Mouse (Mus musculus) hindbrain, embryonic 10.5 days (tissue): Measurements from ENCODE around the gene Mcidas. TPM values are rescaled to one million over a fixed set of nuclear protein-coding genes. Genes with fewer than 3 reads are reported as not detected.

Source experiments
- DNase-seq: peaks from one replicate; pipeline ENCODE4 v3.0.0-alpha.2; 2017; ENCODE audit warnings: low spot score
- H3K27ac ChIP-seq: fragments of 300-500 bp; sonication (generic); 2 replicates; pipeline ENCODE4 v1.5.1; 2016; ENCODE audit warnings: mild to moderate bottlenecking, moderate library complexity
- H3K27me3 ChIP-seq: fragments of 300-500 bp; sonication (generic); 2 replicates; pipeline ENCODE4 v1.6.1; 2016; ENCODE audit warnings: mild to moderate bottlenecking; ENCODE audit not compliant: poor library complexity, insufficient read depth, severe bottlenecking
- H3K36me3 ChIP-seq: fragments of 300-500 bp; sonication (generic); 2 replicates; pipeline ENCODE4 v1.6.1; 2016; ENCODE audit warnings: mild to moderate bottlenecking, moderate library complexity
- H3K4me1 ChIP-seq: fragments of 300-500 bp; sonication (generic); replicated peaks from 2 replicates; pipeline ENCODE4 v1.6.1; 2016; ENCODE audit warnings: mild to moderate bottlenecking
- H3K4me3 ChIP-seq: fragments of 300-500 bp; sonication (generic); 2 replicates; pipeline ENCODE4 v1.5.1; 2016; ENCODE audit warnings: mild to moderate bottlenecking, moderate library complexity
- H3K9me3 ChIP-seq: fragments of 300-500 bp; sonication (generic); 2 replicates; pipeline ENCODE4 v1.6.1; 2016; ENCODE audit warnings: mild to moderate bottlenecking, moderate library complexity
- whole genome bisulfite sequencing: fragments of 180-500 bp; shearing (Covaris S2); methylation state at CpG from one replicate; pipeline ENCODE4 v1.1.7; 2016; 5-methylcytosine and 5-hydroxymethylcytosine counted together
- polyA plus RNA-seq: library from polyadenylated mRNA; unstranded; fragments of >200 nt; fragmentation: Nextera tagmentation; extraction: Ambion mirVana; gene quantifications from 2 replicates; pipeline ENCODE4 v1.2.1, GENCODE M21; 2016

The Mcidas gene
- polyA plus RNA-seq, result 2.9 and 3.6 TPM in 2 replicates

DNA sequence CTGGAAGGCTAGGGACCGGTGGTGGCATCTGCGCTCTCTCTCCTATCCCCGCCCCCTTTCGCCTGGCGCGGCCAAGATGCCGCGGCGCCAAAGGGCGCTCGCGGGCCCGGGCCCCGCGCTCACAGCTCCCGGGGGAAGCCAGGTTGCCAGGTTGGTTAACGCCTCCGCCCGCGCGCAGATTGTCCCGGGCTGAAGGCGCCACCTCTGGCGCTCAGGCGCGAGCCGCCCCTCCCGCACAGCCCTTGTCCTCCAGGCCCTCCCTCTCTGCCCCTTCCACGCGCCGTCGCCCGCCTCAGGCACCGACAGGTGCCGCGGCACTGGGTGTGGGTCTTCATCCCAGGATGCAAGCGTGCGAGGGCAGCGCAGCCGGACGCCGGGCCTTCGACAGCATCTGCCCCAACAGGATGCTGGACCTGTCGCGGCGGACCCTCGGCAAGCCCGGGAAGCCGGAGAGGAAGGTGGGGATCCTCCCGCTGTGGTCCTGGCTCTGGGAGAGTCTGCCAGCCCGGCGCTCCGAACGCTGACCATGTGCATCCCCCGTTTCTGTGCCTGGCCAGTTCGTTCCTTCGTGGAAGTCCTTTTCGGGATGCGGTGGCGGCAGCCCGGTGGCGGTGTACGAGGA lies at the start of gene Mcidas:
Gene Mcidas (plus strand): TSS at position 315 of the 622 bp plus-strand sequence.
- DNase-seq, result peak; percentile 52
- Histone ChIP-seq H3K27ac (no peak within 1 kb of the TSS; the same call in 1 of the 2 replicates), H3K36me3 (no peaks in the 10 kb centered on the region), H3K9me3 (no peaks in the 10 kb centered on the region), H3K27me3 (peaks cover 99% of the 10 kb centered on the region), H3K4me3 (peak within 1 kb of the TSS; percentile 54), H3K4me1 (peaks cover 39% of the 10 kb centered on the region)
- under 1% methylated on average over 63 of the region's 63 CpGs for WGBS

DNA sequence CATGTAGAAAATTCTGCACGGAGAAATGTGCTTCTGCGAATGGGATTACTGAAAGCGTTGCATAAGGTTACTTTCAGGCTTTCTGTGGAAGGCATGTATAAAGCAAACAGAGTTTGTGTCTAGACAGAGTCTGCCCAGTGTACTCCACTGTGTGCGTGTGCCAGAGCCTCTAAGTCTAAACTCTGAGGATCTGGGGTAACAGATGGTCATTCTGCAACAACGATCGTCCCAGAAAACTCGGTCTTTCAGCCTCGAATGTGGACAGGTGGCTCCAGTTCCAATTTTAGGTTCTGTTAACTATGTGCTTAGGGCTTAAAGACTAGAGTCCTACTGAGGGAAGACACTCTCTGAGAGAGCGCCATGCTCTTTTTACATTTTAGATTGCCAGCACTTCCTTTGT lies 48.3 kb upstream of the Mcidas start:
- 95% methylated on average over 9 of the region's 9 CpGs for WGBS
- Histone ChIP-seq H3K27ac (no peak overlapping the region), H3K9me3 (no peaks in the 10 kb centered on the region), H3K4me1 (no peaks in the 10 kb centered on the region), H3K27me3 (no peaks in the 10 kb centered on the region), H3K36me3 (peaks cover 91% of the 10 kb centered on the region), H3K4me3 (no peak overlapping the region)
- DNase-seq, result no peak

DNA sequence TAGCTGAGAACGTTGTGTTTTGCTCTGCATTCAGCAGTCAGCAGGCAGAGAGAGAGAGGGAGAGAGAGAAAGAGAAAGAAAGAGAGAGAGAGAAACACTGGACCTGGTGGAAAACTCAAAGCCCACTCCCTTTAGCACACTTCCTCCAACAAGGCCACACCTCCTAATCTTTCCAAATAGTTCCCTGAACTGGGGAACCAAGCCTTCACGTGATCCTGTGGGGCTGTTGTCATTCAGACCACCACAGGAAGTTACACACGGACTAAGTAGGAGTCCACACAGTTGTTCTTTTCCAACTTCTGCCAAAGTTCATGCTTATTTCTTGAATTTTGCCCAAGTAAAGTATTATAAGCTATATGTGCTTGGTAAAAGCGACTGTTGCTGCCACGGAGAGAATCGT lies 47.7 kb upstream of the Mcidas start:
- no peak overlapping the region for H3K4me3 ChIP-seq
- H3K27ac ChIP-seq, result no peak overlapping the region
- no peak for DNase-seq
- peaks cover 95% of the 10 kb centered on the region for H3K36me3 ChIP-seq
- H3K4me1 ChIP-seq, result no peaks in the 10 kb centered on the region
- no peaks in the 10 kb centered on the region for H3K27me3 ChIP-seq
- 91% methylated on average over 6 of the region's 6 CpGs for WGBS
- no peaks in the 10 kb centered on the region for H3K9me3 ChIP-seq

DNA sequence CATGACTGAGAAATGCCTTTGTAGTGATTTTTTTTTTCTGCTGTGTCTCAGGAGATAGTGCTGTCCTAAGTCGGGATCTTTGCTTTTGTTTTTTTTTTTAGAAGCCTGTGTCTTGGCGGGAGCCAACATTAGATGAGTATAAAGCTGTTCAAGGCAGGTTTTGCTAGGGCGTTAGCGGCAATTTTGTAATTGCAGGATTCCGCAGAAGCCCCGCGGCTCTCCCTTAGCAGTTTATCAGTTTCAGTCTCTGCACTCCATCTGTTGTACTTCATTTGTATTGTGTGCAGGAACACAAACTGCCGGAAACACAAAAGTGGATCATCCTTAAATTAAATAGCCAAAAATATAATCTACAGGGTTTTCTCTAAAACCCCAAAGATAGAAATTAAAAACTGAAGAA lies 39.6 kb upstream of the Mcidas start:
- H3K36me3 ChIP-seq, result peaks cover 94% of the 10 kb centered on the region
- no peaks in the 10 kb centered on the region for H3K9me3 ChIP-seq
- H3K4me1 ChIP-seq, result no peaks in the 10 kb centered on the region
- H3K4me3 ChIP-seq, result no peak overlapping the region
- no peak for DNase-seq
- H3K27me3 ChIP-seq, result no peaks in the 10 kb centered on the region
- no peak overlapping the region for H3K27ac ChIP-seq
- WGBS, result 94% methylated on average over 8 of the region's 8 CpGs

DNA sequence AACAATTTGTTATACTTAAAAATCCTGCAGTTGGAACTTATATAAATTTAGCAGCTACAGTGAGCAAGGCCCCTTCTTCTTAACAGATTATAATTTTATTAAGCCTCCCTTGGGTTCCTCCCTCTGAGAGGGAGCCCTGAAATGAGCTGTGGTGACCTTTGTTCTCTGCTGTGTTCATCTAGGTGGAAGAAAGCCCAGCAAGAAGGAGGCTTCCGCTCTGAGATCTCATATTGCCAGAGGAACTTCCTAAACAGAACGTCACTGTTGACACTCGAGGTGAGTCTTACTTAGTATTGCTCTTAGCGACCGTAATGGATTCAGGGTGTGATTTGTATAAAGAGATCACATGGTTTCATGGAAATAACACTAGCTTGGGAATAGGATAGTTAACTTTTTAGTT lies 30.6 kb upstream of the Mcidas start:
- WGBS, result 88% methylated on average over 5 of the region's 5 CpGs
- no peaks in the 10 kb centered on the region for H3K9me3 ChIP-seq
- no peaks in the 10 kb centered on the region for H3K27me3 ChIP-seq
- no peak overlapping the region for H3K4me3 ChIP-seq
- H3K4me1 ChIP-seq, result no peaks in the 10 kb centered on the region
- H3K27ac ChIP-seq, result no peak overlapping the region
- no peak for DNase-seq
- peaks cover 89% of the 10 kb centered on the region for H3K36me3 ChIP-seq

DNA sequence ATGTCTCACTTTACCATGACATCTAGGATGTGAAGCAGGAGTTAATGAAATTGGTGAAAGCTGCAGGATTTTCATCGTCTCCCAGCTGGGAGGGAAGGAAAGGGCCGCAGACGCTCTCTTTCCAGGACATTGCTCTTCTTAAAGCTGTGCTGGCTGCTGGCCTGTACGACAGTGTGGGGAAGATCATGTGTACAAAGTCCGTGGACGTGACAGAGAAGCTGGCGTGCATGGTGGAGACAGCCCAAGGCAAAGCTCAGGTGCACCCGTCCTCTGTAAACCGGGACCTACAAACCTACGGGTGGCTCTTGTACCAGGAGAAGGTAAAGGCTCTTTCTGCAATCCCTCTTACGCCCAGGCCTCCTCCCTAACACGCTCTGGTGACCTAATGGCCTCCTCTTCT lies 29.2 kb upstream of the Mcidas start:
- DNase-seq, result no peak
- Histone ChIP-seq H3K9me3 (no peaks in the 10 kb centered on the region), H3K4me1 (no peaks in the 10 kb centered on the region), H3K27me3 (no peaks in the 10 kb centered on the region), H3K36me3 (peaks cover 91% of the 10 kb centered on the region), H3K4me3 (no peak overlapping the region), H3K27ac (no peak overlapping the region)
- WGBS, result 92% methylated on average over 12 of the region's 12 CpGs

DNA sequence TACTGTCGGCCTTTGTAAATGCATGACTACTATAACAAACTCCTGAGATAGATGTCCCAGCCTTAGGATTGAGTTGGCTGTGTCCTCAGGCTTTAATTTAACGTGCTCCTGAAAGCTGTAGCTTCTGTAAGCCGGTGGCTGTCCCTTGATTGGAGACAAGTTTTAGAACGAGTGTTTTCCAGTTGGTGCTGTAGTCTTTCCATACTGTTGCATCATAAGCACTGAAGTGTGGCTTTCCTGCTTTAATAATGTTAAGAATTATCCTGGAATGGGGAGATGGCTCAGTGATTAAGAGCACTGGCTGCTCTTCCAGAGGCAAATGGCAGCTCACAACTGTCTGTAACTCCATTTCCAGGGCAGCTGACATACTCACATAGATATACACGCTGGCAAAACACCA lies 26.4 kb upstream of the Mcidas start:
- no peak overlapping the region for H3K4me3 ChIP-seq
- peaks cover 72% of the 10 kb centered on the region for H3K36me3 ChIP-seq
- no peak overlapping the region for H3K27ac ChIP-seq
- no peaks in the 10 kb centered on the region for H3K9me3 ChIP-seq
- DNase-seq, result no peak
- no peaks in the 10 kb centered on the region for H3K27me3 ChIP-seq
- H3K4me1 ChIP-seq, result no peaks in the 10 kb centered on the region
- WGBS, result 92% methylated on average over 5 of the region's 5 CpGs

DNA sequence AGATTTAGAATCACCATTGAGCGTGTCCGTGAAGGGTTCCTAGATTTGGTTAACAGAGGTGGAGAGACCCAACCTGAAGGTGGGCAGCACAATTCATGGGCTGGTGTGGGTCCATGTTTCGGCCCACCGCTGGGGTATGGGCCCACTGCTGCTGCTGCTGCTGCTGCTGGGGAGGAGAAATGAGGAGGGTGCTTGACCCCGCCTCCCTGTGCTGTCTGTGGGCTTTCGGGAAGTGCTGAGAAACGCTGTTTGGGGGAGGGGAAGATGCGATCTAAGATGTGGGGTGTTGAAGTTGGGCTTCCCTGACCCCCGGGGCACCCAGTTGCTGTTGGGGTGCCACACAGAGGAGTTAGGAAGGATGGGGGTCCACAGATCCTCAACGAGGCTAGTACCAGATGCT lies 16.9 kb upstream of the Mcidas start:
- Histone ChIP-seq H3K4me3 (no peak overlapping the region), H3K27me3 (peaks cover 24% of the 10 kb centered on the region)

DNA sequence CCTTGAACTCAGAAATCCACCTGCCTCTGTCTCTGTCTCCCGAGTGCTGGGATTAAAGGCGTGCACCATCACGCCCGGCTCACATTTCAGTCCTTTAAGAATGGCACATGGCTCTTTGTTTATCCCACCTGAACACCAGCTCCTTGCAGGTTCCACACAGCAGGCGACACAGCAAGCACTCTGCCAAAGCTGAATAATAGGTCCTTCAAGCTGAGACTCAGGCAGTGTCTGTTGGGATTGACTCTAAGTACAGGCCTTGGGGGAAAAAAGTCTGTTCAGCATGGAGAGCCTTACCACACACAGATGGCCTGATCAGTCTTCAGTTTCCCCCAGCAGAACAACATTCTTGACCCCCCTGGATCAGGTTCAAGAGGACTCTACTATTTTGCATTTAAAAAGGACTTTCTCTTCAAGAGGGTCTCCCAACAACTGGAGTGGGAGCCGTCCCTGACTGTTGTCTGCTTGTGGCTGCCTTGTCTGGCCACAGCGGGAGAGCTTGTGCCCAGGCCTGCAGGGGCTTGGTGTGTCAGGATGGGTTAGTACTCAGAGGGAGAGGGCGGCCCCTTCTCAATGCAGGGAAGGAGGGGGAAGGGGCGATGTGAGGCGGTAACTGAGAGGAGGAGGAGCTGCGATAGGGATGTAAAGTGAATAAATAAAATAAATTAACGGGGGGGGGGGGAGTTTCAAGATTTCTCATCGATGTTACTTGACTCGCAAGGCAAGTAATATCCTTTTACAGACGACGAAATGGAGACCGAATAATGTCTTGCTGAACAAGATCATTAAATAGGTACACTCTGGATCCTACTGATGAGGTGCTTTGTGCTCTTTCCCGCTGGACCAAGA lies 7.8 kb upstream of the Mcidas start:
- H3K9me3 ChIP-seq, result no peaks in the 10 kb centered on the region
- peak overlapping the region; percentile 35; the same call in 1 of the 2 replicates for H3K27ac ChIP-seq
- DNase-seq, result peak; percentile 56
- 2% methylated on average over 18 of the region's 18 CpGs for WGBS
- peak overlapping the region; percentile 53 for H3K4me3 ChIP-seq
- H3K4me1 ChIP-seq, result peaks cover 51% of the 10 kb centered on the region
- no peaks in the 10 kb centered on the region for H3K36me3 ChIP-seq
- H3K27me3 ChIP-seq, result peaks cover 82% of the 10 kb centered on the region

More for the DNA sequence above, 16.9 kb upstream of the Mcidas start:
- WGBS, result 40% methylated on average over 10 of the region's 10 CpGs
- Histone ChIP-seq H3K9me3 (no peaks in the 10 kb centered on the region), H3K36me3 (no peaks in the 10 kb centered on the region), H3K27ac (no peak overlapping the region), H3K4me1 (peaks cover 5% of the 10 kb centered on the region)
- DNase-seq, result no peak

DNA sequence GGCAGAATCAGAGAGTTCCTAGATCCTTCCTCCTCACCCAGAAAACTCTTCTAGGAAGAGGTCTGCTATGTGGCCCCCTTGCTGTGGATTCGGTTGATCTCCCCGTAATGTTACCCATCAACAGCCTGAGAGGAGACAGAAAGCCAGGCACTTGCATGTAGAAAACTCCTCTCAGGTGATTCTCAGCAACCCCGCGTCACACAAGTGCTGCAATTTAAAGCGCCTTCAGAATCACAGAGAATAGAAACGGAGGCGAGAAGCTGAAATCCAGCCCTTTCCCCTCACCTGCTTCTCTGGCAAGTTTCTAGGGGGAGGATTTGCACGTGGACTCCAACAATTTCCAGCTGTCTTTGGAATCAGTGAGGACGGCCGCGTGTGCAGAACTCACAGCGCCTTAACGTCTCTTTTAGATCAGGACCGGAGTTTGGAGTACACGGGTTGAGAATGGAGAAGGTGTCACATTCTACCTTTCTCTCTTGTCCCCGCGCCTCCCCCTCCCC lies 7.1 kb upstream of the Mcidas start:
- Histone ChIP-seq H3K9me3 (no peaks in the 10 kb centered on the region), H3K27me3 (peaks cover 88% of the 10 kb centered on the region), H3K36me3 (no peaks in the 10 kb centered on the region), H3K4me3 (peak overlapping the region; percentile 53), H3K4me1 (peaks cover 51% of the 10 kb centered on the region), H3K27ac (0 out of 2 replicates have a peak overlapping the region, but pooled peaks have one; percentile 29)
- WGBS, result under 1% methylated on average over 17 of the region's 17 CpGs
- DNase-seq, result peak; percentile 36

DNA sequence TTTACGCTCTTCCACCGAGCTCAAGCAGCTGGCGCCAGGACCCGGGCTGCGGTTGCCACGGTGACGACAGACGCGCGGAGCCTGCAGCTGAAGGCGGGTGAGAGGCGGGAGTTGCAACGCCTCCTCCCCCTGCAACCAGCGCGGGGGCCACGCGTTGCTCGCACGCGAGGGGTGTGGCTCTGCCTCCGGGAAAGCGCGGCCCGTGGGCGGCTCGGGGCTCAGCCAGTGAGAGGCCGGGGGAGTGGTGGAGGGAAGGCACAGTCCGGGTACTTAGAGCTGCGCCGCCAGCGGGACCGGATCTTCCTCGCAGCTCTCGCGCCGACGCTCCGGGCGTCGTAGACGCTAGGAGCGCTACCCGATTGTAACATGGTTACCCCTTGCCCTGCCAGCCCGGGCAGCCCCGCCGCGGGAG lies 6.1 kb upstream of the Mcidas start, which contains the start of gene Ccno:
Gene Ccno (plus strand): TSS at position 271 of the 412 bp plus-strand sequence.
- WGBS, result under 1% methylated on average over 47 of the region's 47 CpGs
- Histone ChIP-seq H3K27ac (peak within 1 kb of the TSS; percentile 19; the same call in 1 of the 2 replicates), H3K9me3 (no peaks in the 10 kb centered on the region), H3K4me3 (peak within 1 kb of the TSS; percentile 53), H3K4me1 (peaks cover 51% of the 10 kb centered on the region), H3K27me3 (peaks cover 92% of the 10 kb centered on the region), H3K36me3 (no peaks in the 10 kb centered on the region)
- peak; percentile 91 for DNase-seq

DNA sequence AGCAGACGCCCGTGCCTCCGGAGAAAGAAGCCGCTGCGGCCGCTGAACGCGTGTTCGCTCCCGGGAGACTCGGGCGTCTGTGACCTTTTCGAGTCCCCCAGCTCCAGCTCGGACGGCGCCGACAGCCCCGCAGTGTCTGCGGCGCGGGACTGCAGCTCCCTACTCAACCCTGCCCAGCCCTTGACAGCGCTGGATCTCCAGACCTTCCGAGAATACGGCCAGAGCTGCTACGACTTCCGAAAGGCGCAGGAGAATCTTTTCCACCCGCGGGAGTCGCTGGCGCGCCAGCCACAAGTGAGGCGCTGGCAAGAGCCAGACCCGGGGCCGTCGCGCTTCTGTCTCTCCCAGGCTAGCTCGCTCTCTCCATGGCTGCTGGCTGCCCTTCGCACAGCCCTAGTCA lies 5.7 kb upstream of the Mcidas start:
- peak overlapping the region; percentile 53 for H3K4me3 ChIP-seq
- H3K27me3 ChIP-seq, result peaks cover 92% of the 10 kb centered on the region
- H3K9me3 ChIP-seq, result no peaks in the 10 kb centered on the region
- DNase-seq, result no peak
- WGBS, result under 1% methylated on average over 39 of the region's 39 CpGs
- no peaks in the 10 kb centered on the region for H3K36me3 ChIP-seq
- H3K4me1 ChIP-seq, result peaks cover 51% of the 10 kb centered on the region
- H3K27ac ChIP-seq, result peak overlapping the region; percentile 19; the same call in 1 of the 2 replicates

DNA sequence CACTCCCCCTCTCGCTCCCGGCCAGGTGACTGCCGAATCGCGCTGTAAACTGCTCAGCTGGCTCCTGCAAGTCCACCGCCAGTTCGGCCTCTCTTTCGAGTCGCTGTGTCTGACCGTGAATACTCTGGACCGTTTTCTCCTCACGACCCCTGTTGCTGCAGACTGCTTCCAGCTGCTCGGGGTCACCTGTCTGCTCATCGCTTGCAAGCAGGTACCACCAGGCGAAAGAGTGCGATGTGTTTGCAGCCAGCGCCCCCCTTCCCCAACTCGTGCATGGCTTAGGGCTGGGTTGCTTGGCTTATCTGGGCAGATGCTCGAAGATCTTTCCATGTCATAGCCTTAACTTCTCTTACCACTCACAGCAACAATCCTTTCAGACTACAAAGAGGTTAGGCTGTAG lies 4.8 kb upstream of the Mcidas start:
- H3K36me3 ChIP-seq, result no peaks in the 10 kb centered on the region
- peak overlapping the region; percentile 53 for H3K4me3 ChIP-seq
- H3K27me3 ChIP-seq, result peaks cover 92% of the 10 kb centered on the region
- H3K4me1 ChIP-seq, result peaks cover 60% of the 10 kb centered on the region
- no peaks in the 10 kb centered on the region for H3K9me3 ChIP-seq
- no peak overlapping the region for H3K27ac ChIP-seq
- DNase-seq, result peak; percentile 33
- WGBS, result under 1% methylated on average over 19 of the region's 19 CpGs
